Mouse (Mus musculus): ENCODE measurements at regions not wholly inside any gene's neighbourhood (a gene's known extent, or its start where the extent isn't known, plus 50 kb on each side); places are given as distances from the start of the nearest gene placed in this dataset.

DNA sequence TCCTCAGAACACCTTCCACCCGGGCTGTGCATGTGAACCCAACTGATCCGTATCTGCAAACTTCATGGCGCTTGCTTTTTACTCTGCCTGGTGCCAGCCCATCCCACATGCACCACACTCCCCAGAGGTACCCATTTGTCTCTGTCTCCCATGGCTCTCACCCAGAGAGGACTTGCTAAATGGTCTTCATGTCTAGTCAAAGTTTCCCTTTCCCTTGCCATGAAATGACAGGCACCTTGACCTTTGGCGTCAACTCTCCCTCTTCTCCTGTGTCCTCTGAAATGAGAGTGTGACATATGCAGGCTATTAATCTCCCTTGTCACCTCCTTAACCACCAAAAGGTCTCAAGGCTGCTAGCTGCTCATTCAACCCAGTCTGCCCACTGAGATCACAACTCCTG is 373.2 kb upstream of the Fam19a5 start:
- Histone ChIP-seq H3K4me2 (ENCODE audit: low read depth, severe bottlenecking) (no peak overlapping the region), H3K9me3 (ENCODE audit: control insufficient read depth, low read length) (no peaks in the 10 kb centered on the region), H3K27me3 (ENCODE audit: control insufficient read depth, insufficient read depth, low read length) (no peaks in the 10 kb centered on the region), H3K4me1 (ENCODE audit: control insufficient read depth, insufficient read depth, low read length) (no peaks in the 10 kb centered on the region), H3K36me3 (ENCODE audit: control insufficient read depth, insufficient read depth, low read length) (no peaks in the 10 kb centered on the region), H3K9ac (ENCODE audit: low read length) (no peak overlapping the region), H3K4me3 (ENCODE audit: low read depth, low read length) (no peak overlapping the region), H3K27ac (replicated peaks; ENCODE audit: low read depth, low read length) (no peak overlapping the region)
- DNase-seq (ENCODE audit: low spot score) (no peak), ATAC-seq (ENCODE audit: insufficient number of reproducible peaks, low FRiP score, low TSS enrichment, low read depth) (no peak)
- 46% methylated on average over 4 of the region's 4 CpGs for WGBS

DNA sequence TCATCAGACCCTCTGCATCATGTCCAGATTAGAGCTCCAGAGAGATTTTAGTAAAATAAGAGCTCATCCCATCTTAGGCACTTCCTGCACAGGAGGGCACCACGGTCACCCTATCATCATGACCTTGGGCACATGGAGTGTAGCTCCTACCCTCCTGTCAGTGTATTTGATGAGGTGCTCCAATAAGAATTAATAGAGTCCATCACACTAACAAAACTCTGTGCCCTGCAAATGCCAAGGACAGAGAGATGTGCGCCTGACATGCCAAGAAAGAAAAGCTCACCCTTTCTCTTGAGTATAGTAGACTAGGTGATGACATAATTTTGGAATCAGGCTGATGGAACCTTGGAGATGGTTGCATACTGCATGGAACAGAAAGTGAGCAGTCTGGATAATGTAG is 371.0 kb upstream of the Fam19a5 start:
- Histone ChIP-seq H3K27ac (replicated peaks; ENCODE audit: low read depth, low read length) (no peak overlapping the region), H3K27me3 (ENCODE audit: control insufficient read depth, insufficient read depth, low read length) (no peaks in the 10 kb centered on the region), H3K9me3 (ENCODE audit: control insufficient read depth, low read length) (no peaks in the 10 kb centered on the region), H3K4me2 (ENCODE audit: low read depth, severe bottlenecking) (no peak overlapping the region), H3K9ac (ENCODE audit: low read length) (no peak overlapping the region), H3K4me1 (ENCODE audit: control insufficient read depth, insufficient read depth, low read length) (no peaks in the 10 kb centered on the region), H3K36me3 (ENCODE audit: control insufficient read depth, insufficient read depth, low read length) (no peaks in the 10 kb centered on the region), H3K4me3 (ENCODE audit: low read depth, low read length) (no peak overlapping the region)
- DNase-seq (ENCODE audit: low spot score) (no peak), ATAC-seq (ENCODE audit: insufficient number of reproducible peaks, low FRiP score, low TSS enrichment, low read depth) (no peak)
- WGBS: 94% methylated on average over 2 of the region's 2 CpGs

DNA sequence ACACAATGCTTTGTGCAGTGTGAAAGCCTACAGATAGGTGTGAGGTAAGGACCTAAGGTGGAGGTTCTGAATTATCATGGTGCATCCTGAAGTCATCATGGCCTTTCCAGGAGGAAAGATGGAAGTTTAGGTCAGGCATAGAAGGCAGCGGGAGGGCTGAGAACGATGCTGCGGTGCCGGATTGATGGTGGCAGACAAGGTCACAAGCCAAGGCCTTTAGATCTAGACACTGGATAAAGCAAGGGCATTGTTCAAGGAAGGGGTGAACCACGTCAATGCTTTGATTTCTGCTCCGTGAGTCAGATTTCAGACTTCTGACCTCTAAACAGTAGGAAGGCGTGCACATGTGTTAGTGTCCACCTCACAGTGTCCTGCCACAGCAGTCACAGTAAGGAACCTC is 365.5 kb upstream of the Fam19a5 start:
- Histone ChIP-seq H3K4me3 (ENCODE audit: low read depth, low read length) (no peak overlapping the region), H3K27ac (replicated peaks; ENCODE audit: low read depth, low read length) (no peak overlapping the region), H3K9me3 (ENCODE audit: control insufficient read depth, low read length) (no peaks in the 10 kb centered on the region), H3K36me3 (ENCODE audit: control insufficient read depth, insufficient read depth, low read length) (no peaks in the 10 kb centered on the region), H3K9ac (ENCODE audit: low read length) (no peak overlapping the region), H3K4me2 (ENCODE audit: low read depth, severe bottlenecking) (no peak overlapping the region), H3K4me1 (ENCODE audit: control insufficient read depth, insufficient read depth, low read length) (no peaks in the 10 kb centered on the region), H3K27me3 (ENCODE audit: control insufficient read depth, insufficient read depth, low read length) (no peaks in the 10 kb centered on the region)
- WGBS: 84% methylated on average over 7 of the region's 7 CpGs
- DNase-seq (ENCODE audit: low spot score) (no peak), ATAC-seq (ENCODE audit: insufficient number of reproducible peaks, low FRiP score, low TSS enrichment, low read depth) (no peak)

DNA sequence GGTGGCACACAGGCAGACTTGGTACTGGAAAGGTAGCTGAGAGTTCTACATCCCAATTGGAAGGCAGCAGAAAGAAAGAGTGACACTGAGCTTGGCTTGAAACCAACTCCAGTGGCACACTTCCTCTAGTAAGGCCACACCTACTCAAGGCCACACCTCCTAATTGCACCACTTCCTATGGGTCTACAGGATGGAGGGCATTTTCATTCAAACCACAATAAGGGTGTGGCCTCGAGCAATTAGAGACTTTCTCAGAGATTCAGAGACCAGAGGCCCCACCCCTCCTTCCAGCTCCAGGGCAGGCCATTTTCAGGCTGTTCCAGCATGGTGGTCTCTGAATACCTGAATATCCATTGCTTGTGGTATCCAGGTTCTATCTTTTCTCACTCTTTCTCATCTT is 363.3 kb upstream of the Fam19a5 start:
- no peak for ATAC-seq (ENCODE audit: insufficient number of reproducible peaks, low FRiP score, low TSS enrichment, low read depth)
- no peak for DNase-seq (ENCODE audit: low spot score)

DNA sequence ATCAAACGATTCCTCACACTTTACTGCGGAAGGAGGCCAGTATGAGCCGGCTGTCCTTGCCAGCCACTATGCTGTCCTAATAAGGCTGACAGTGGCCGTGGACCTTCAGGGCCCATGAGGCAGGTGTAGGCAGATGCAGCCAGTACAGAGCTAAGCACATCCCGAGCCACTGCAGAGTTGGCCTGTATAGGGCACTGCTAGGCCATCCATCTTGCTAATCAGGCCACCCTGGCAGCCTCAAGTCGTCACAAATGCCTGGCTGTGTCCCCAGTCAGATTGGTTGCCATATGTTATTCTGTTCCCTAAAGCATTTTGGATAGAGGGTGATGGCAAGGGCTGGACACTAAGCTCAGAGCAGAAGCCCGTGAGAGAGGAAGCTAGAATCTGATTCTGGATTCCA is 359.9 kb upstream of the Fam19a5 start:
- no peak overlapping the region for H3K27ac ChIP-seq (replicated peaks; ENCODE audit: low read depth, low read length)
- no peak overlapping the region for H3K4me2 ChIP-seq (ENCODE audit: low read depth, severe bottlenecking)
- H3K4me3 ChIP-seq (ENCODE audit: low read depth, low read length): no peak overlapping the region
- no peaks in the 10 kb centered on the region for H3K36me3 ChIP-seq (ENCODE audit: control insufficient read depth, insufficient read depth, low read length)
- H3K9ac ChIP-seq (ENCODE audit: low read length): no peak overlapping the region
- H3K27me3 ChIP-seq (ENCODE audit: control insufficient read depth, insufficient read depth, low read length): no peaks in the 10 kb centered on the region
- no peak for ATAC-seq (ENCODE audit: insufficient number of reproducible peaks, low FRiP score, low TSS enrichment, low read depth)
- H3K9me3 ChIP-seq (ENCODE audit: control insufficient read depth, low read length): no peaks in the 10 kb centered on the region
- no peaks in the 10 kb centered on the region for H3K4me1 ChIP-seq (ENCODE audit: control insufficient read depth, insufficient read depth, low read length)
- no peak for DNase-seq (ENCODE audit: low spot score)
- 61% methylated on average over 7 of the region's 7 CpGs for WGBS

More for the DNA sequence above, 363.3 kb upstream of the Fam19a5 start:
- Histone ChIP-seq H3K4me3 (ENCODE audit: low read depth, low read length) (no peak overlapping the region), H3K9me3 (ENCODE audit: control insufficient read depth, low read length) (no peaks in the 10 kb centered on the region), H3K27me3 (ENCODE audit: control insufficient read depth, insufficient read depth, low read length) (no peaks in the 10 kb centered on the region), H3K4me1 (ENCODE audit: control insufficient read depth, insufficient read depth, low read length) (no peaks in the 10 kb centered on the region), H3K9ac (ENCODE audit: low read length) (no peak overlapping the region), H3K4me2 (ENCODE audit: low read depth, severe bottlenecking) (no peak overlapping the region), H3K36me3 (ENCODE audit: control insufficient read depth, insufficient read depth, low read length) (no peaks in the 10 kb centered on the region), H3K27ac (replicated peaks; ENCODE audit: low read depth, low read length) (no peak overlapping the region)
- WGBS: 68% methylated on average over 1 of the region's 1 CpGs

DNA sequence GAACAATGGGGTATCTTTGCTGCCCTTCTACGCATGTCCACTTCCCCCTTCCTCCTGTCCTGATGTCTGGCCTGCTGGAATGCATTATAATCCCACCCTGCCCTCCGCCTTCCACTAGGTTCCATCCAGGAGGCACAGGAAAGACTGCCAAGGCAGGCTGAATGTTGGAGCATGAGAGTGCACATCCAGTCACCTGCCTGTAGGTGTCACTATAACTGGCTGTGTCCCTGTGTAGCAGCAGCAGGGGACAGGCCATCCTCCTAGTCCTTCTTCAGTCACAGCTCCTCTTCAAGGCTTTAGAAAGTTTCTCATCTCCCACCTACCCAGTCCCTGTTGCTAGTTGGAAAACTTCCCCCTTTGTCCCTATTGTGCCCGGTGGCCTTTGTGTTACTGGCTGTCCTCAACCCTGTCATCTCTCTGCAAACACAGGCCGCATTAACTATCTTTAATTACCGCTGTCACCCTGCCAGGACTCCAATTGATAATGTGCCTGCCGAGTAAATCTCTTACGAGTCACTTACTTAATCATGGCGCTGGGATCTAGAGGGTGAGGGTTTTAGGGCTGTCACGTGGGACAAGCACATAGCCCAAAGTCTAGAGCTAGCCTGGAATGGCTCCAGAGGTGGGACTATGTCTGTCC is 355.2 kb upstream of the Fam19a5 start:
- H3K4me3 ChIP-seq (ENCODE audit: low read depth, low read length): no peak overlapping the region
- H3K4me1 ChIP-seq (ENCODE audit: control insufficient read depth, insufficient read depth, low read length): no peaks in the 10 kb centered on the region
- WGBS: 85% methylated on average over 9 of the region's 9 CpGs
- DNase-seq (ENCODE audit: low spot score): no peak
- ATAC-seq (ENCODE audit: insufficient number of reproducible peaks, low FRiP score, low TSS enrichment, low read depth): no peak
- no peaks in the 10 kb centered on the region for H3K36me3 ChIP-seq (ENCODE audit: control insufficient read depth, insufficient read depth, low read length)
- H3K27ac ChIP-seq (replicated peaks; ENCODE audit: low read depth, low read length): no peak overlapping the region
- no peak overlapping the region for H3K9ac ChIP-seq (ENCODE audit: low read length)
- H3K4me2 ChIP-seq (ENCODE audit: low read depth, severe bottlenecking): no peak overlapping the region
- no peaks in the 10 kb centered on the region for H3K9me3 ChIP-seq (ENCODE audit: control insufficient read depth, low read length)
- H3K27me3 ChIP-seq (ENCODE audit: control insufficient read depth, insufficient read depth, low read length): no peaks in the 10 kb centered on the region

DNA sequence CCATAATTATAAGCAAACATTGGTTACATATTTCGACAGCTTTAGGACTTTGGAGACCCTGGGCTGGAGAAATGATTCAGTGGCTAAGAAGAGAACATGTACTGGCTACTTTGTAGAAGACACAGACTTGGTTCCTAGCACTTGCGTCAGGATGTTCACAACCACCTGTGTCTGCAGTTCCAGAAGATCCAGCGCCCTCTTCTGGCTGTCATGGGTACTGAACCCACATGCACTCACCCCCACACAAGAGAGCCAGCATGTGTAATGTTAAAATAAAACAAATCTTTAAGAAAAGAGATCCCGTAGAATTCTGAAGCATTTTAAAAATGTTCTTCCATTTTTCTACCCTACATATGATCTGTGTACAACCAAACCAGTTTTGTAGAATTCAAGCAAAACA is 352.2 kb upstream of the Fam19a5 start:
- Histone ChIP-seq H3K27ac (replicated peaks; ENCODE audit: low read depth, low read length) (no peak overlapping the region), H3K27me3 (ENCODE audit: control insufficient read depth, insufficient read depth, low read length) (no peaks in the 10 kb centered on the region), H3K9me3 (ENCODE audit: control insufficient read depth, low read length) (no peaks in the 10 kb centered on the region), H3K4me1 (ENCODE audit: control insufficient read depth, insufficient read depth, low read length) (no peaks in the 10 kb centered on the region), H3K9ac (ENCODE audit: low read length) (no peak overlapping the region), H3K36me3 (ENCODE audit: control insufficient read depth, insufficient read depth, low read length) (no peaks in the 10 kb centered on the region), H3K4me2 (ENCODE audit: low read depth, severe bottlenecking) (no peak overlapping the region), H3K4me3 (ENCODE audit: low read depth, low read length) (no peak overlapping the region)
- ATAC-seq (ENCODE audit: insufficient number of reproducible peaks, low FRiP score, low TSS enrichment, low read depth) (no peak), DNase-seq (ENCODE audit: low spot score) (no peak)
- WGBS: 67% methylated on average over 4 of the region's 4 CpGs

DNA sequence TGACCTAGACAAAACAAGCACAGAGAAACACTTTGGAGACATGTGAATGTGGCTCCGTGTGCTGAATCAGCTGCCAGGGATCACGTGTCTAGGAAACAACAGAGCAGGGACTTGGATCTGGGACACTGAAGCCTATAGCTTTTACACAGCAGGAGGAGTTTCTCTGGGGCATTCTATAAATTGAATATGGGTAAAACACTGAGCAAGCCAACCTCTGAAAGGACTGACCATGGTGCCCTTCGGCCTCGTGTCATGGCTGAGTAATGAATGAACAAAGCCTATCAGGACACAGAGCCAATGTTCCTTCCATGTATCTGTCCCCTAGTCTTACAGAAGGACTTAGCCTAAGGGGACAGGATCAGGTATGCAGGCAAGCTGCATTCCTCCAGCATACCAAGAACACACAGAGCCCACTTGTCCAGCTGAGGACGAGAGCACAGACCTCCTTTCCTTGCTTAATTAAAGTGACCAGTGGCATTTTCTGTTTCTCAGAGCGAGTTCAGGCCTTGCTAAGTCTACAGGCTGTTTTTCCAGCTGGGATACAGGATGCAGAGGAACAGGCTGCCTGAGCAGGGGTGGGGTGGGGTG is 347.7 kb upstream of the Fam19a5 start:
- Histone ChIP-seq H3K9me3 (ENCODE audit: control insufficient read depth, low read length) (no peaks in the 10 kb centered on the region; the same call in 1 of the 2 replicates), H3K36me3 (ENCODE audit: control insufficient read depth, insufficient read depth, low read length) (no peaks in the 10 kb centered on the region), H3K4me2 (ENCODE audit: low read depth, severe bottlenecking) (no peak overlapping the region), H3K27me3 (ENCODE audit: control insufficient read depth, insufficient read depth, low read length) (no peaks in the 10 kb centered on the region), H3K27ac (replicated peaks; ENCODE audit: low read depth, low read length) (no peak overlapping the region), H3K4me1 (ENCODE audit: control insufficient read depth, insufficient read depth, low read length) (no peaks in the 10 kb centered on the region), H3K4me3 (ENCODE audit: low read depth, low read length) (no peak overlapping the region), H3K9ac (ENCODE audit: low read length) (no peak overlapping the region)
- WGBS: 73% methylated on average over 6 of the region's 6 CpGs
- no peak for DNase-seq (ENCODE audit: low spot score)
- ATAC-seq (ENCODE audit: insufficient number of reproducible peaks, low FRiP score, low TSS enrichment, low read depth): no peak

DNA sequence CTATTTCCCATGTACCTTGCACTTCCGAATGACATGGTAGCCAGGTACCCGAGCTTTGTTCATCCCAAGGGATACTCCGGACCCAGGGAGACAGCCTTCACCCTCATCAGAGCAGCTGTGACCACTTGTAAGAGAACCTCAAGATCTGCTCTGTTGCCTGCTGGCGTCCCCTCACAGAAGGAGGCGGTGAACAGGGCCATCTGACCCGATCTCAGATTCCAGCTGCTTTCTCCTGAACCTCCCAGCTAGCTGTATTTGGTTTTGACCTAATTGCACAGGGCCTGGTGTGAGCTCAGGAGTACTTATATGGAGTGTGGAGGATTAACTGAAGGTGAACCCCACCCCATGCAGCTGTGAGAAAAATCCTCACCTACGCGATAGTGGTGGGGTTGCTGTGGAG is 344.5 kb upstream of the Fam19a5 start:
- H3K4me2 ChIP-seq (ENCODE audit: low read depth, severe bottlenecking): no peak overlapping the region
- H3K9me3 ChIP-seq (ENCODE audit: control insufficient read depth, low read length): no peaks in the 10 kb centered on the region; the same call in 1 of the 2 replicates
- H3K9ac ChIP-seq (ENCODE audit: low read length): no peak overlapping the region
- H3K4me1 ChIP-seq (ENCODE audit: control insufficient read depth, insufficient read depth, low read length): no peaks in the 10 kb centered on the region
- DNase-seq (ENCODE audit: low spot score): no peak
- WGBS: 85% methylated on average over 8 of the region's 8 CpGs
- no peak for ATAC-seq (ENCODE audit: insufficient number of reproducible peaks, low FRiP score, low TSS enrichment, low read depth)
- no peak overlapping the region for H3K4me3 ChIP-seq (ENCODE audit: low read depth, low read length)
- H3K27me3 ChIP-seq (ENCODE audit: control insufficient read depth, insufficient read depth, low read length): no peaks in the 10 kb centered on the region
- H3K36me3 ChIP-seq (ENCODE audit: control insufficient read depth, insufficient read depth, low read length): no peaks in the 10 kb centered on the region
- H3K27ac ChIP-seq (replicated peaks; ENCODE audit: low read depth, low read length): no peak overlapping the region
